In genomic region chr3:137340938-137341337, GRCm38 (mm10) we compare ENCODE assay signal across 8 mouse cellular contexts. TPM values are rescaled to one million over a fixed set of nuclear protein-coding genes. Genes with fewer than 3 reads are reported as not detected.
DNase-seq lines count a peak whose midpoint lies in the region; ATAC-seq and TF ChIP-seq lines count a peak whose summit lies in the region.

Gene Emcn, plus strand, starts transcription at chr3:137341067.

- H3K4me2 ChIP-seq in liver, embryonic 11.5 days: no peak within 1 kb of the TSS
- no peak within 1 kb of the TSS for H3K4me2 ChIP-seq in liver, postnatal 0 days (ENCODE audit: low read depth, low read length)
- H3K4me2 ChIP-seq in forebrain, embryonic 14.5 days (ENCODE audit: low read length): no peak within 1 kb of the TSS
- H3K4me2 ChIP-seq in hindbrain, embryonic 14.5 days (replicated peaks): 0 out of 2 replicates have a peak within 1 kb of the TSS, but pooled peaks have one; percentile 1
- H3K4me2 ChIP-seq in liver, embryonic 12.5 days: no peak within 1 kb of the TSS

- no peaks in the 10 kb centered on the region for H3K4me1 ChIP-seq in liver, embryonic 11.5 days (replicated peaks; ENCODE audit: control insufficient read depth, insufficient read depth, low read length)
- 0 out of 2 replicates have a peak, but pooled peaks cover 3% of the 10 kb centered on the region for H3K4me1 ChIP-seq in liver, postnatal 0 days (ENCODE audit: insufficient read depth)
- no peaks in the 10 kb centered on the region for H3K4me1 ChIP-seq in forebrain, embryonic 14.5 days (ENCODE audit: control insufficient read depth, insufficient read depth, low read length)
- no peaks in the 10 kb centered on the region for H3K4me1 ChIP-seq in hindbrain, embryonic 14.5 days (replicated peaks; ENCODE audit: control insufficient read depth, insufficient read depth, low read length)
- no peaks in the 10 kb centered on the region for H3K4me1 ChIP-seq in liver, embryonic 12.5 days

- no peak for TF ChIP-seq EP300 in liver, postnatal 0 days (IDR thresholded peaks at IDR 0.05; ENCODE audit: low read depth)

- H3K36me3 ChIP-seq in liver, embryonic 11.5 days (ENCODE audit: control insufficient read depth, insufficient read depth, low read length): no peaks in the 10 kb centered on the region
- no peaks in the 10 kb centered on the region for H3K36me3 ChIP-seq in liver, postnatal 0 days (replicated peaks; ENCODE audit: insufficient read depth, low read length)
- no peaks in the 10 kb centered on the region for H3K36me3 ChIP-seq in forebrain, embryonic 14.5 days (ENCODE audit: control insufficient read depth, insufficient read depth, low read length)
- no peaks in the 10 kb centered on the region for H3K36me3 ChIP-seq in hindbrain, embryonic 14.5 days (replicated peaks; ENCODE audit: control insufficient read depth, insufficient read depth)
- H3K36me3 ChIP-seq in liver, embryonic 12.5 days: no peaks in the 10 kb centered on the region

- DNase-seq in liver, embryonic 11.5 days (ENCODE audit: low spot score): no peak
- DNase-seq in liver, postnatal 0 days: no peak
- no peak for DNase-seq in forebrain, embryonic 14.5 days (ENCODE audit: low spot score)
- no peak for DNase-seq in hindbrain, embryonic 14.5 days (ENCODE audit: low spot score)
- no peak for DNase-seq in Muller cell, postnatal 12 days (ENCODE audit: inconsistent ontology term)
- no peak for DNase-seq in frontal cortex, postnatal 14 days (ENCODE audit: low spot score in 2 of 2)
- no peak for DNase-seq in cerebellum, adult 11 months

- H3K9me3 ChIP-seq in liver, embryonic 11.5 days (ENCODE audit: control insufficient read depth, low read length): no peaks in the 10 kb centered on the region
- H3K9me3 ChIP-seq in liver, postnatal 0 days (ENCODE audit: low read length): no peaks in the 10 kb centered on the region
- no peaks in the 10 kb centered on the region for H3K9me3 ChIP-seq in forebrain, embryonic 14.5 days (replicated peaks; ENCODE audit: control insufficient read depth, low read length)
- no peaks in the 10 kb centered on the region for H3K9me3 ChIP-seq in hindbrain, embryonic 14.5 days (ENCODE audit: control insufficient read depth, low read length)
- no peaks in the 10 kb centered on the region for H3K9me3 ChIP-seq in liver, embryonic 12.5 days (replicated peaks)

- ATAC-seq in liver, embryonic 11.5 days (replicated peaks; ENCODE audit: low FRiP score): no peak
- ATAC-seq in liver, postnatal 0 days: no peak
- no peak for ATAC-seq in forebrain, embryonic 14.5 days
- ATAC-seq in hindbrain, embryonic 14.5 days (ENCODE audit: low FRiP score): no peak
- ATAC-seq in liver, embryonic 12.5 days: no peak

- TF ChIP-seq CTCF in liver, postnatal 0 days (IDR thresholded peaks at IDR 0.05; ENCODE audit: low read depth): no peak

- 0 out of 2 replicates have a peak within 1 kb of the TSS, but pooled peaks have one; percentile 2 for H3K4me3 ChIP-seq in liver, embryonic 11.5 days (ENCODE audit: low read depth, low read length)
- H3K4me3 ChIP-seq in liver, postnatal 0 days (ENCODE audit: low read depth, low read length): no peak within 1 kb of the TSS; the same call in 1 of the 2 replicates
- H3K4me3 ChIP-seq in forebrain, embryonic 14.5 days (ENCODE audit: low read depth, low read length): no peak within 1 kb of the TSS
- no peak within 1 kb of the TSS for H3K4me3 ChIP-seq in hindbrain, embryonic 14.5 days (replicated peaks; ENCODE audit: low read length)
- no peak within 1 kb of the TSS for H3K4me3 ChIP-seq in liver, embryonic 12.5 days

- 57% methylated on average over 8 of the region's 8 CpGs for WGBS in liver, embryonic 11.5 days
- WGBS in liver, postnatal 0 days (ENCODE audit: insufficient replicate concordance): 28% methylated on average over 8 of the region's 8 CpGs
- 66% methylated on average over 8 of the region's 8 CpGs for WGBS in forebrain, embryonic 14.5 days
- whole genome bisulfite sequencing in hindbrain, embryonic 14.5 days: 72% methylated on average over 8 of the region's 8 CpGs
- WGBS in liver, embryonic 12.5 days (ENCODE audit: insufficient replicate concordance): 40% methylated on average over 8 of the region's 8 CpGs

- no peaks in the 10 kb centered on the region for H3K27me3 ChIP-seq in liver, embryonic 11.5 days (replicated peaks; ENCODE audit: control insufficient read depth, insufficient read depth, low read length)
- H3K27me3 ChIP-seq in liver, postnatal 0 days (ENCODE audit: insufficient read depth, low read length): no peaks in the 10 kb centered on the region
- H3K27me3 ChIP-seq in forebrain, embryonic 14.5 days (replicated peaks; ENCODE audit: control insufficient read depth, insufficient read depth, low read length): no peaks in the 10 kb centered on the region
- no peaks in the 10 kb centered on the region for H3K27me3 ChIP-seq in hindbrain, embryonic 14.5 days (ENCODE audit: control insufficient read depth, insufficient read depth, low read length)
- no peaks in the 10 kb centered on the region for H3K27me3 ChIP-seq in liver, embryonic 12.5 days (replicated peaks)

- H3K9ac ChIP-seq in liver, embryonic 11.5 days (ENCODE audit: low read depth, low read length): no peak within 1 kb of the TSS
- H3K9ac ChIP-seq in liver, postnatal 0 days (replicated peaks): no peak within 1 kb of the TSS
- no peak within 1 kb of the TSS for H3K9ac ChIP-seq in forebrain, embryonic 14.5 days (ENCODE audit: low read length)
- H3K9ac ChIP-seq in hindbrain, embryonic 14.5 days: no peak within 1 kb of the TSS
- no peak within 1 kb of the TSS for H3K9ac ChIP-seq in liver, embryonic 12.5 days

- H3K27ac ChIP-seq in liver, embryonic 11.5 days (ENCODE audit: low read depth, low read length): no peak within 1 kb of the TSS
- H3K27ac ChIP-seq in liver, postnatal 0 days (ENCODE audit: low read depth): no peak within 1 kb of the TSS
- H3K27ac ChIP-seq in forebrain, embryonic 14.5 days (ENCODE audit: low read depth, low read length): no peak within 1 kb of the TSS; the same call in 1 of the 2 replicates
- 0 out of 2 replicates have a peak within 1 kb of the TSS, but pooled peaks have one; percentile 9 for H3K27ac ChIP-seq in hindbrain, embryonic 14.5 days
- H3K27ac ChIP-seq in liver, embryonic 12.5 days: 0 out of 2 replicates have a peak within 1 kb of the TSS, but pooled peaks have one; percentile 36

RNA-seq across cellular contexts. Expression of gene Emcn, which starts in this region (rescaled TPM):
- polyA plus RNA-seq in liver, embryonic 11.5 days (2014; fragmentation: Nextera tagmentation; extraction: Ambion mirVana): 11.6 and 11.8 TPM in 2 replicates
- 3.6 and 3.8 TPM in 2 replicates for polyA plus RNA-seq in liver, postnatal 0 days (2015; fragmentation: Nextera tagmentation; extraction: Ambion mirVana)
- 12.5 and 13.2 TPM in 2 replicates for polyA plus RNA-seq in forebrain, embryonic 14.5 days (2014; fragmentation: Nextera tagmentation; extraction: Ambion mirVana)
- polyA plus RNA-seq in hindbrain, embryonic 14.5 days (2014; fragmentation: Nextera tagmentation; extraction: Ambion mirVana): 14.3 and 18.7 TPM in 2 replicates
- polyA plus RNA-seq in liver, embryonic 12.5 days (2016; fragmentation: Nextera tagmentation; extraction: Ambion mirVana): 3.4 and 4.9 TPM in 2 replicates

Comparison
In these comparisons a context has a peak if more than half of its experiments do, and no peak if none do; other contexts are left out.
1. H3K27ac ChIP-seq: peak in hindbrain, embryonic 14.5 days (single experiment) and liver, embryonic 12.5 days (single experiment); none in liver, embryonic 11.5 days (single experiment), liver, postnatal 0 days (single experiment) and forebrain, embryonic 14.5 days (single experiment).